Mouse (Mus musculus): ENCODE measurements around the gene Stard9. TPM values are rescaled to one million over a fixed set of nuclear protein-coding genes. Genes with fewer than 3 reads are reported as not detected.

Gene Stard9
- polyA plus RNA-seq, 1 experiment, result 17.9 TPM

GRCm38 (mm10) chr2:120697767-120698166, 68.8 kb downstream of the Stard9 start:
- TF ChIP-seq CTCF (IDR thresholded peaks at IDR 0.05; ENCODE audit: borderline replicate concordance, insufficient read depth, low read depth, low read length) (no peak), POLR2A (IDR thresholded peaks at IDR 0.05; ENCODE audit: borderline replicate concordance, insufficient read depth, low read length) (no peak)
- H3K27ac ChIP-seq (ENCODE audit: insufficient read depth, low read length), result no peak overlapping the region
- H3K27me3 ChIP-seq (ENCODE audit: control insufficient read depth, insufficient read depth, low read length), result no peaks in the 10 kb centered on the region
- no peak overlapping the region for H3K4me3 ChIP-seq (replicated peaks; ENCODE audit: insufficient read depth, low read depth, low read length)
- WGBS, result 85% methylated on average over 5 of the region's 5 CpGs
- DNase-seq, result no peak
- H3K4me1 ChIP-seq (ENCODE audit: control insufficient read depth, insufficient read depth, low read length), result no peaks in the 10 kb centered on the region

GRCm38 (mm10) chr2:120700379-120700885, 71.5 kb downstream of the Stard9 start:
- 93% methylated on average over 3 of the region's 3 CpGs for WGBS

GRCm38 (mm10) chr2:120702675-120703074, 73.8 kb downstream of the Stard9 start:
- 73% methylated on average over 5 of the region's 5 CpGs for WGBS
- Histone ChIP-seq H3K27ac (ENCODE audit: insufficient read depth, low read length) (no peak overlapping the region), H3K27me3 (ENCODE audit: control insufficient read depth, insufficient read depth, low read length) (no peaks in the 10 kb centered on the region), H3K4me3 (replicated peaks; ENCODE audit: insufficient read depth, low read depth, low read length) (no peak overlapping the region), H3K4me1 (ENCODE audit: control insufficient read depth, insufficient read depth, low read length) (no peaks in the 10 kb centered on the region)
- TF ChIP-seq CTCF (IDR thresholded peaks at IDR 0.05; ENCODE audit: borderline replicate concordance, insufficient read depth, low read depth, low read length) (no peak), POLR2A (IDR thresholded peaks at IDR 0.05; ENCODE audit: borderline replicate concordance, insufficient read depth, low read length) (no peak)
- DNase-seq, result no peak

More at GRCm38 (mm10) chr2:120700379-120700885, 71.5 kb downstream of the Stard9 start:
- no peaks in the 10 kb centered on the region for H3K4me1 ChIP-seq (ENCODE audit: control insufficient read depth, insufficient read depth, low read length)
- TF ChIP-seq CTCF (IDR thresholded peaks at IDR 0.05; ENCODE audit: borderline replicate concordance, insufficient read depth, low read depth, low read length) (no peak), POLR2A (IDR thresholded peaks at IDR 0.05; ENCODE audit: borderline replicate concordance, insufficient read depth, low read length) (no peak)
- H3K4me3 ChIP-seq (replicated peaks; ENCODE audit: insufficient read depth, low read depth, low read length), result no peak overlapping the region
- no peak overlapping the region for H3K27ac ChIP-seq (ENCODE audit: insufficient read depth, low read length)
- H3K27me3 ChIP-seq (ENCODE audit: control insufficient read depth, insufficient read depth, low read length), result no peaks in the 10 kb centered on the region
- no peak for DNase-seq

- no peak for DNase-seq
- no peak overlapping the region for H3K27ac ChIP-seq (ENCODE audit: insufficient read depth, low read length)
- H3K27me3 ChIP-seq (ENCODE audit: control insufficient read depth, insufficient read depth, low read length), result no peaks in the 10 kb centered on the region
- no peaks in the 10 kb centered on the region for H3K4me1 ChIP-seq (ENCODE audit: control insufficient read depth, insufficient read depth, low read length)
- no peak for TF ChIP-seq POLR2A (IDR thresholded peaks at IDR 0.05; ENCODE audit: borderline replicate concordance, insufficient read depth, low read length)
- TF ChIP-seq CTCF (IDR thresholded peaks at IDR 0.05; ENCODE audit: borderline replicate concordance, insufficient read depth, low read depth, low read length), result no peak
- no peak overlapping the region for H3K4me3 ChIP-seq (replicated peaks; ENCODE audit: insufficient read depth, low read depth, low read length)
These were observed 78.1 kb downstream of the Stard9 start for GRCm38 (mm10) chr2:120707041-120707440.

GRCm38 (mm10) chr2:120710154-120710553, 81.2 kb downstream of the Stard9 start:
- Histone ChIP-seq H3K4me1 (ENCODE audit: control insufficient read depth, insufficient read depth, low read length) (peaks cover 5% of the 10 kb centered on the region), H3K27me3 (ENCODE audit: control insufficient read depth, insufficient read depth, low read length) (no peaks in the 10 kb centered on the region), H3K27ac (ENCODE audit: insufficient read depth, low read length) (no peak overlapping the region), H3K4me3 (replicated peaks; ENCODE audit: insufficient read depth, low read depth, low read length) (no peak overlapping the region)
- 87% methylated on average over 3 of the region's 3 CpGs for WGBS
- no peak for DNase-seq
- TF ChIP-seq CTCF (IDR thresholded peaks at IDR 0.05; ENCODE audit: borderline replicate concordance, insufficient read depth, low read depth, low read length) (no peak), POLR2A (IDR thresholded peaks at IDR 0.05; ENCODE audit: borderline replicate concordance, insufficient read depth, low read length) (no peak)

GRCm38 (mm10) chr2:120710948-120711347, 82.0 kb downstream of the Stard9 start:
- Histone ChIP-seq H3K27me3 (ENCODE audit: control insufficient read depth, insufficient read depth, low read length) (no peaks in the 10 kb centered on the region), H3K4me1 (ENCODE audit: control insufficient read depth, insufficient read depth, low read length) (peaks cover 5% of the 10 kb centered on the region), H3K4me3 (replicated peaks; ENCODE audit: insufficient read depth, low read depth, low read length) (no peak overlapping the region), H3K27ac (ENCODE audit: insufficient read depth, low read length) (no peak overlapping the region)
- TF ChIP-seq CTCF (IDR thresholded peaks at IDR 0.05; ENCODE audit: borderline replicate concordance, insufficient read depth, low read depth, low read length) (no peak), POLR2A (IDR thresholded peaks at IDR 0.05; ENCODE audit: borderline replicate concordance, insufficient read depth, low read length) (no peak)
- no peak for DNase-seq
- 100% methylated on average over 3 of the region's 3 CpGs for WGBS

- Histone ChIP-seq H3K4me3 (replicated peaks; ENCODE audit: insufficient read depth, low read depth, low read length) (no peak overlapping the region), H3K27ac (ENCODE audit: insufficient read depth, low read length) (no peak overlapping the region), H3K27me3 (ENCODE audit: control insufficient read depth, insufficient read depth, low read length) (no peaks in the 10 kb centered on the region), H3K4me1 (ENCODE audit: control insufficient read depth, insufficient read depth, low read length) (peaks cover 5% of the 10 kb centered on the region)
- DNase-seq, result no peak
- WGBS, result 94% methylated on average over 3 of the region's 3 CpGs
- TF ChIP-seq POLR2A (IDR thresholded peaks at IDR 0.05; ENCODE audit: borderline replicate concordance, insufficient read depth, low read length) (no peak), CTCF (IDR thresholded peaks at IDR 0.05; ENCODE audit: borderline replicate concordance, insufficient read depth, low read depth, low read length) (no peak)
These were observed 84.5 kb downstream of the Stard9 start for GRCm38 (mm10) chr2:120713441-120713840.

GRCm38 (mm10) chr2:120718496-120718895, 89.6 kb downstream of the Stard9 start:
- no peak for DNase-seq
- TF ChIP-seq CTCF (IDR thresholded peaks at IDR 0.05; ENCODE audit: borderline replicate concordance, insufficient read depth, low read depth, low read length) (no peak), POLR2A (IDR thresholded peaks at IDR 0.05; ENCODE audit: borderline replicate concordance, insufficient read depth, low read length) (no peak)
- Histone ChIP-seq H3K27me3 (ENCODE audit: control insufficient read depth, insufficient read depth, low read length) (no peaks in the 10 kb centered on the region), H3K4me1 (ENCODE audit: control insufficient read depth, insufficient read depth, low read length) (peaks cover 5% of the 10 kb centered on the region), H3K27ac (ENCODE audit: insufficient read depth, low read length) (no peak overlapping the region), H3K4me3 (replicated peaks; ENCODE audit: insufficient read depth, low read depth, low read length) (no peak overlapping the region)
- WGBS, result 93% methylated on average over 8 of the region's 8 CpGs

Measured in cerebellum, adult 2 months (tissue).